Mouse (Mus musculus) brain, embryonic 14.5 days (tissue): ENCODE measurements at regions not wholly inside any gene's neighbourhood (a gene's known extent, or its start where the extent isn't known, plus 50 kb on each side); places are given as distances from the start of the nearest gene placed in this dataset.

Experiments used
- CTCF ChIP-seq: fragments of 200-500 bp; IDR thresholded peaks from 2 replicates; pipeline ENCODE4 v1.5.1; 2012; ENCODE audit warnings: inconsistent platforms, mild to moderate bottlenecking, moderate library complexity, borderline replicate concordance; ENCODE audit not compliant: insufficient read depth, insufficient read length; ENCODE audit errors: extremely low read depth
- POLR2A ChIP-seq: fragments of 200-500 bp; IDR thresholded peaks from 2 replicates; pipeline ENCODE4 v1.6.1; 2012; ENCODE audit warnings: mild to moderate bottlenecking, inconsistent platforms, borderline replicate concordance; ENCODE audit not compliant: poor library complexity, insufficient read depth, insufficient read length, severe bottlenecking; ENCODE audit errors: extremely low read depth

GRCm38 (mm10) chr11:117059981-117060705 lies 54.8 kb upstream of the Sec14l1 start:
- TF ChIP-seq POLR2A (no peak), CTCF (no peak)
